Mouse (Mus musculus) heart, adult 2 months (tissue): ENCODE data around the gene Ptn.

Source experiments
- CTCF ChIP-seq: fragments of 200-600 bp; IDR thresholded peaks from 2 replicates; pipeline ENCODE4 v1.8.1; 2022; ENCODE audit warnings: antibody characterized with exemption, mild to moderate bottlenecking, moderate library complexity
- POLR2A ChIP-seq: fragments of 200-500 bp; IDR thresholded peaks from 2 replicates; pipeline ENCODE4 v1.6.1; 2011; ENCODE audit warnings: mild to moderate bottlenecking, low read depth, low read length, control low read depth; ENCODE audit not compliant: insufficient read depth

- TF ChIP-seq CTCF (no peak), POLR2A (no peak)
Observed at GRCm38 (mm10) chr6:36809747-36810285, at the start of gene Ptn.
